Mouse (Mus musculus) hindbrain, embryonic 15.5 days (tissue): ENCODE measurements at regions not wholly inside any gene's neighbourhood (a gene's known extent, or its start where the extent isn't known, plus 50 kb on each side); places are given as distances from the start of the nearest gene placed in this dataset.

Experiments used
- ATAC-seq: fragments of 200-750 bp; cut with Nextera tagmentation; 2 replicates; pipeline ENCODE4 v1.8.0; 2017; ENCODE audit warnings: low read depth, moderate number of reproducible peaks, moderate TSS enrichment; ENCODE audit not compliant: low FRiP score
- H3K27ac ChIP-seq: fragments of 300-500 bp; sonication (generic); replicated peaks from 2 replicates; pipeline ENCODE4 v1.5.1; 2015; ENCODE audit warnings: mild to moderate bottlenecking, inconsistent platforms
- H3K27me3 ChIP-seq: fragments of 300-500 bp; sonication (generic); 2 replicates; pipeline ENCODE4 v1.6.1; 2015; ENCODE audit warnings: control low read depth, inconsistent platforms
- H3K36me3 ChIP-seq: fragments of 300-500 bp; sonication (generic); 2 replicates; pipeline ENCODE4 v1.6.1; 2015; ENCODE audit warnings: control low read depth, inconsistent platforms
- H3K4me1 ChIP-seq: fragments of 300-500 bp; sonication (generic); replicated peaks from 2 replicates; pipeline ENCODE4 v1.6.1; 2015; ENCODE audit warnings: control low read depth, inconsistent platforms
- H3K4me2 ChIP-seq: fragments of 300-500 bp; sonication (generic); 2 replicates; pipeline ENCODE4 v1.6.1; 2015; ENCODE audit warnings: moderate library complexity, mild to moderate bottlenecking, inconsistent platforms
- H3K4me3 ChIP-seq: fragments of 300-500 bp; sonication (generic); 2 replicates; pipeline ENCODE4 v1.5.1; 2015; ENCODE audit warnings: mild to moderate bottlenecking, inconsistent platforms
- H3K9ac ChIP-seq: fragments of 300-500 bp; sonication (generic); 2 replicates; pipeline ENCODE4 v1.6.1; 2015; ENCODE audit warnings: inconsistent platforms
- H3K9me3 ChIP-seq: fragments of 300-500 bp; sonication (generic); 2 replicates; pipeline ENCODE4 v1.6.1; 2016; ENCODE audit warnings: control low read depth, inconsistent platforms
- WGBS: fragments of 180-500 bp; shearing (Covaris S2); methylation state at CpG from one replicate; pipeline ENCODE4 v1.1.7; 2015; 5-methylcytosine and 5-hydroxymethylcytosine counted together

- no peak overlapping the region for H3K9ac ChIP-seq
- no peak overlapping the region for H3K4me3 ChIP-seq
- H3K27ac ChIP-seq, result no peak overlapping the region
- no peaks in the 10 kb centered on the region for H3K4me1 ChIP-seq
- 81% methylated on average over 2 of the region's 2 CpGs for WGBS
- ATAC-seq, result no peak
- no peak overlapping the region for H3K4me2 ChIP-seq
- H3K27me3 ChIP-seq, result no peaks in the 10 kb centered on the region
- no peaks in the 10 kb centered on the region for H3K9me3 ChIP-seq
- H3K36me3 ChIP-seq, result no peaks in the 10 kb centered on the region
Measured at GRCm38 (mm10) chr9:68491151-68491550, 162.4 kb upstream of the Rora start.

GRCm38 (mm10) chr9:68521218-68521617 is 132.4 kb upstream of the Rora start:
- Histone ChIP-seq H3K4me3 (no peak overlapping the region), H3K9ac (no peak overlapping the region), H3K27me3 (no peaks in the 10 kb centered on the region), H3K36me3 (no peaks in the 10 kb centered on the region), H3K4me1 (no peaks in the 10 kb centered on the region), H3K9me3 (no peaks in the 10 kb centered on the region), H3K4me2 (no peak overlapping the region), H3K27ac (no peak overlapping the region)
- no peak for ATAC-seq
- WGBS, result 43% methylated on average over 5 of the region's 5 CpGs

GRCm38 (mm10) chr9:68561767-68562552 is 91.6 kb upstream of the Rora start:
- Histone ChIP-seq H3K27me3 (no peaks in the 10 kb centered on the region), H3K9ac (no peak overlapping the region), H3K36me3 (no peaks in the 10 kb centered on the region), H3K4me3 (no peak overlapping the region), H3K9me3 (no peaks in the 10 kb centered on the region), H3K4me1 (no peaks in the 10 kb centered on the region; the same call in 1 of the 2 replicates), H3K27ac (no peak overlapping the region), H3K4me2 (0 out of 2 replicates have a peak overlapping the region, but pooled peaks have one; percentile 8)
- 63% methylated on average over 14 of the region's 14 CpGs for WGBS
- ATAC-seq, result no peak

GRCm38 (mm10) chr9:68563206-68563605 is 90.4 kb upstream of the Rora start:
- no peaks in the 10 kb centered on the region; the same call in 1 of the 2 replicates for H3K4me1 ChIP-seq
- no peak overlapping the region for H3K4me2 ChIP-seq
- H3K27me3 ChIP-seq, result no peaks in the 10 kb centered on the region
- H3K9me3 ChIP-seq, result no peaks in the 10 kb centered on the region
- WGBS, result 78% methylated on average over 4 of the region's 4 CpGs
- ATAC-seq, result no peak
- no peak overlapping the region for H3K27ac ChIP-seq
- no peak overlapping the region for H3K9ac ChIP-seq
- no peak overlapping the region for H3K4me3 ChIP-seq
- H3K36me3 ChIP-seq, result no peaks in the 10 kb centered on the region

- Histone ChIP-seq H3K4me3 (no peak overlapping the region), H3K9ac (no peak overlapping the region), H3K27me3 (no peaks in the 10 kb centered on the region), H3K4me2 (no peak overlapping the region), H3K4me1 (0 out of 2 replicates have a peak, but pooled peaks cover 3% of the 10 kb centered on the region), H3K27ac (no peak overlapping the region), H3K9me3 (no peaks in the 10 kb centered on the region), H3K36me3 (no peaks in the 10 kb centered on the region)
- WGBS, result 38% methylated on average over 1 of the region's 1 CpGs
- no peak for ATAC-seq
Measured at GRCm38 (mm10) chr9:68585751-68586150, 67.8 kb upstream of the Rora start.

GRCm38 (mm10) chr9:68591023-68591422 is 62.6 kb upstream of the Rora start:
- Histone ChIP-seq H3K36me3 (no peaks in the 10 kb centered on the region), H3K4me1 (0 out of 2 replicates have a peak, but pooled peaks cover 3% of the 10 kb centered on the region), H3K9ac (no peak overlapping the region), H3K4me2 (no peak overlapping the region), H3K4me3 (no peak overlapping the region), H3K27me3 (no peaks in the 10 kb centered on the region), H3K9me3 (no peaks in the 10 kb centered on the region), H3K27ac (no peak overlapping the region)
- WGBS, result 89% methylated on average over 8 of the region's 8 CpGs
- ATAC-seq, result no peak

GRCm38 (mm10) chr9:68592976-68593375 is 60.6 kb upstream of the Rora start:
- Histone ChIP-seq H3K27ac (no peak overlapping the region), H3K9ac (no peak overlapping the region), H3K4me2 (no peak overlapping the region), H3K9me3 (no peaks in the 10 kb centered on the region), H3K4me1 (0 out of 2 replicates have a peak, but pooled peaks cover 3% of the 10 kb centered on the region), H3K36me3 (no peaks in the 10 kb centered on the region), H3K27me3 (no peaks in the 10 kb centered on the region), H3K4me3 (no peak overlapping the region)
- no peak for ATAC-seq
- WGBS, result 95% methylated on average over 3 of the region's 3 CpGs

GRCm38 (mm10) chr9:68594586-68594985 is 59.0 kb upstream of the Rora start:
- Histone ChIP-seq H3K4me1 (0 out of 2 replicates have a peak, but pooled peaks cover 3% of the 10 kb centered on the region), H3K27ac (no peak overlapping the region), H3K4me3 (no peak overlapping the region), H3K36me3 (no peaks in the 10 kb centered on the region), H3K9ac (no peak overlapping the region), H3K27me3 (no peaks in the 10 kb centered on the region), H3K4me2 (no peak overlapping the region), H3K9me3 (no peaks in the 10 kb centered on the region)
- no peak for ATAC-seq
- 70% methylated on average over 2 of the region's 2 CpGs for WGBS
